Mouse (Mus musculus) heart, embryonic 12.5 days (tissue): ENCODE results near the gene Gm5414. TPM values are rescaled to one million over a fixed set of nuclear protein-coding genes. Genes with fewer than 3 reads are reported as not detected.

Experiments used
- microRNA-seq: library from miRNA; unstranded; fragments of <30 nt; microRNA quantifications from one replicate; pipeline ENCODE4, GENCODE M21; 2017
- polyA plus RNA-seq: library from polyadenylated mRNA; unstranded; fragments of >200 nt; fragmentation: Nextera tagmentation; extraction: Ambion mirVana; gene quantifications from 2 replicates; pipeline ENCODE4 v1.2.1, GENCODE M21; 2016

Gene Gm5414
- polyA plus RNA-seq, 1 experiment from 2014 or later = not detected

Small RNA genes within 50 kb of the gene (microRNA-seq; reads per million reads assigned to microRNA genes)
- gene Gm44383 = not detected
- not detected for gene Gm44479

Other genes starting within 250 kb of the Gm5414 start
- gene Krt7, start 217.1 kb downstream of the Gm5414 start, polyA plus RNA-seq = 25.1 TPM in 2 replicates
- gene Krt87, start 189.4 kb downstream of the Gm5414 start, polyA plus RNA-seq = not detected in 2 replicates
- not detected in 2 replicates for gene Krt88, start 180.4 kb downstream of the Gm5414 start, polyA plus RNA-seq
- not detected in 2 replicates for gene Krt81, start 164.4 kb downstream of the Gm5414 start, polyA plus RNA-seq
- not detected in 2 replicates for gene Krt86, start 154.7 kb downstream of the Gm5414 start, polyA plus RNA-seq
- not detected in 2 replicates for gene Krt83, start 136.7 kb downstream of the Gm5414 start, polyA plus RNA-seq
- not detected in 2 replicates for gene Gm49425, start 110.9 kb downstream of the Gm5414 start, polyA plus RNA-seq
- gene Krt84, start 95.4 kb downstream of the Gm5414 start, polyA plus RNA-seq = not detected in 2 replicates
- gene Krt82, start 77.5 kb downstream of the Gm5414 start, polyA plus RNA-seq = not detected in 2 replicates
- 0.06 and 0.28 TPM in 2 replicates for gene Krt90, start 65.2 kb downstream of the Gm5414 start, polyA plus RNA-seq
- not detected in 2 replicates for gene Krt75, start 54.3 kb downstream of the Gm5414 start, polyA plus RNA-seq
- not detected in 2 replicates for gene Gm5478, start 19.2 kb upstream of the Gm5414 start, polyA plus RNA-seq
- gene Krt6b, start 52.1 kb upstream of the Gm5414 start, polyA plus RNA-seq = not detected in 2 replicates
- not detected in 2 replicates for gene Krt6a, start 66.1 kb upstream of the Gm5414 start, polyA plus RNA-seq
- 1.1 and 1.9 TPM in 2 replicates for gene Krt5, start 84.7 kb upstream of the Gm5414 start, polyA plus RNA-seq
- gene Krt71, start 114.9 kb upstream of the Gm5414 start, polyA plus RNA-seq = not detected in 2 replicates
- not detected in 2 replicates for gene Krt72, start 158.3 kb upstream of the Gm5414 start, polyA plus RNA-seq
- not detected in 2 replicates for gene Krt73, start 174.2 kb upstream of the Gm5414 start, polyA plus RNA-seq
- gene Krt2, start 190.0 kb upstream of the Gm5414 start, polyA plus RNA-seq = not detected in 2 replicates
- 0.63 and 0.76 TPM in 2 replicates for gene Krt1, start 222.6 kb upstream of the Gm5414 start, polyA plus RNA-seq
- gene Krt77, start 241.5 kb upstream of the Gm5414 start, polyA plus RNA-seq = not detected in 2 replicates